Mouse (Mus musculus) urinary bladder, postnatal 0 days (tissue): Measurements from ENCODE around the gene Tnk1. TPM values are rescaled to one million over a fixed set of nuclear protein-coding genes. Genes with fewer than 3 reads are reported as not detected.

Experiments used
- microRNA-seq: library from miRNA; unstranded; fragments of <30 nt; microRNA quantifications from one replicate; pipeline ENCODE4, GENCODE M21; 2016
- polyA plus RNA-seq: library from polyadenylated mRNA; unstranded; fragments of >200 nt; fragmentation: Nextera tagmentation; extraction: Ambion mirVana; gene quantifications from 2 replicates; pipeline ENCODE4 v1.2.1, GENCODE M21; 2015

Tnk1 gene
- polyA plus RNA-seq: 6.2 and 6.4 TPM in 2 replicates

DNA sequence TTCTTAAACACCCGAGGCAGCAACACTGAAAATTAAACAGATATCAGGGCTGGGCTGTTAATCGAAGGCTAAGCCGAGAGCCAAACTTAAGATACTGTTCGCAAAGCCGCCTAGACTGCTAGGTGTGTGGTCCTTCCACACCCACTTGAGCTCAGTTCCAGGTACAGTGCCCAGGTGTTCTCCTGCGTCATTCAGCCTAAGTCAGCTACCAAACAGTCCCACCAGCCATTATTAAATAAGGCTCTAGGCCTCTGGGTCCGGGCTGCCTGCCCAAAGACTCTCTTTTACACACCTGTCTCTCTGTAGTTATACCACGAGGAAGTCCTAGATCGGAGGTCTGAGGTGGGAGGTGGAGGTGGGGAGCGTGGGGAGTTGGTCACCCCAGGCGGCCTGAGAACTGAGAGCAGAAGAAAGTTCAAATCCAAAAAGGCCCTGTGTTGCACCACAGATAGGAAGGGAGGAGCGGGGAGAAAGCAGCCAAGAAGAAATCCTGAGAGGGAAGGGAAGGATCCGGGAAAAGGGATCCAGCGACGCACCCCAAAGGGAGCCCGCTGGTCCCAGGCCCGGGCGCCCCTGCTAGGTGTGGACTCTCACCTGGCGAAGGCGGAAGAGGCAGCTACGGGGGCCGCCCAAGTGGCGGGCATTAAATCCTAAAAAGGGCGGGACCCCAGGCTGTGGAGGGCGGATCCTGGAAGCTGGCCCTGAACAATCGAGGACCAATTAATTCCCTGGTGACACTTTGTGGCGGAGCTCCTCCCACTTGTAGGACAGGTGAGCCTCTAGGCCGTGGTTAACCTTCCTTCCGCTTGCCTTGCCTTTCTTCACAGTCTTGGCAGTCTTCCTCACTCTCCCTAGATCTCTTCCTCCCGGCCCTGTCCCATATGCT lies at the start of gene Tnk1:
TSS of gene Tnk1 (minus strand) at position 618 of the 886 bp plus-strand sequence.

DNA sequence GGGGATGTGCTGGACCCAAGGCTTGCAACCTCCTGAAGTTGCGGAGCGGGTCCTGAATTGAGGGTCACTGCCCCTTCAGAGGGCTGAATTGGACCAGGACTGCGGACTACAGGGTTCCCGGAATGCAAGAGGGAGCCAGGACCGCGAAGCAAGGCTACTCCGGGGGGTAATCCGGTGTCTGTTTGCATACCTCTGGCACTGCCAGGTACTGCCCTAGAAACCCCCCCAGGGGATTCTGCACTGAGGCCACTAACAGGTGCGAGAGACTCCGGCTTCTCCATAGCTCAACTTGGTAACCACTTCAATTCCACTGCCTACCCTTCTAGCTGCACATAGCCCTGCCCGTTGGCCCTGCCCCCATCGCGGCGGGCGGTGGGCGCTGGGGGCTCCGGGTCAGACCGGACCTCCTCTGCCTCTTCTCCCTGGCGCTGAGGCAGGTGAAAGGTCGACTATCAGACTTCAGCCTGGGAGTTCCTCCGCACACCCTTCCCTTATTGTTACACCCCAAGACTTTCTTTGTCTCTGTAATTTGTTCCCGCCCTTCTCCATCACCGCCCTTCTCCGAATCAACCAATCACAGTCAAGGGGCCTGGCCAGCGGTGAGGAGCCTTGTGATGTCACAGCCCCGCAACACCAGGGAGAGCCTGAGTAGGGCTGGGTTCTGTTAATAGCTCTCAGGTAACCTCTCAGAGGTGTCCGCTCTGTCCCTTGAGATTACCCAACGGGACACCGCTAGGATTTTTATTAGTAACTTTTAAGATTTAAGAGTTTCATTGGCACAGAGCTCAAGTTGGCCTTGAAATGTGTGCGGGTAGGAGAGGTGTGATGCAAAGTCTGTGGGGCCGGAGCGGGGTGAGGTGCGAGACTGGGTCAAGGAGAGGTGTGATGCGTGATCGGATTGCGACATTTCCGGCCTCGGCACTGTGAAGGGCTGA lies 42.2 kb upstream of the Tnk1 start, which contains the start of the genes 2810408A11Rik and Neurl4:
TSS of gene 2810408A11Rik (minus strand) at position 517 of the 935 bp plus-strand sequence.
TSS of gene Neurl4 (plus strand) at position 602 of the 935 bp plus-strand sequence.

DNA sequence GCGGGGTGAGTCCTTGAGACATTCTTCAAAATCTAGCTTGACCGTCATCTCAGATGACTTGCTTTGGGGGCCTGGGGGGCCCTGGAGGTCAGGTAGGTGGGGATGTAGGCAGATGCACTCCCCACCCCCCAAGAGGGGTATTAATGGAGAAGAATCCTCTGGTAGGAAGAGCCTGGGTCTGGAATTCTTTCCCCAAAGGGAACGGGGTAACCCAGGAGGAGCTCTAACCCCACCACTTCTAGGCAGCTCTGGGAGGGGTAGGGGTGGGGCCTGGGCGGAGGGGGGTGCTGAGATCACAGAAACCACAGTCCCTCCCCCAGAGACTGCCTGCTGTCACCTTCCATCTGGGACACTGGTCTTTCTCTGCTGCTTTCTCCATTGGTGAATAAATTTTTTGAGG lies 36.8 kb upstream of the Tnk1 start, which contains the start of gene Acap1:
TSS of gene Acap1 (minus strand) at position 249 of the 400 bp plus-strand sequence.

DNA sequence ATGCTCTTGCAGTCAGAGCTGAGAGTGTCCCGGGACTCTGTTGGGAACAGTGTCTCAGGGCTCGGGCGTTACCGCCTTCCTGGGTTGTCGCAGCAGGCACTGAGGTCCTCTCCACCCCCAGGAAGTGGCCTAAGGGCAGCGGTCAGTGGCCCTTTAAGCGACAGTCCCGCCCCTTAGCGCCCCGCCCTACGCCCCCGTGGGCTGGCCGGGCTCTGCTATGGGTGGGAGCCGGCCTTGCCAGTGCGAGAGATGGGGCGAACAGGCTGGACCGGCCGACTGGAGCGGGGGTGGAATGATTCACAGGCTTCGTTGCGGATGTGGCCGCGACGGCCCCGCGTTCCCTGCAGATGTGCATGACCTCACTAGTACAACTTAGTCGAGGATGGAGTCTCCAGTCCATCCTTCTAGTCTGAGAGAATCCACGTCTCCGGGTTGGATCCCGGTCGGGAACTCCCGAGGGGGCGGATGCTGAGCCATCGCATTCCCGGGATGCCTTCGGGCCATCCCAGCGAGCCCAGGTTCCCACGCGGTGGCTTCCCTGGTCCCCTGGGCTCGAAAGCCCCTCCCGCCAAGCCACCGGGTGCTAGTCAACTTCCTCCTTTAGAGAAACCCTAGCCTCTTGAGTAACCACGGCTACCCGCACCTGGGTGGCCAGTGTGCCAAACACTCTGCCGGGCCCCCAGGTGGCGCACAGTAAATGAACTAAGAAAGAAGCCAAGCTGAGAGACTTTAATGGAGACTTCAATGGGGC lies 22.5 kb upstream of the Tnk1 start, which contains the start of gene Kctd11:
TSS of gene Kctd11 (minus strand) at position 554 of the 751 bp plus-strand sequence.

DNA sequence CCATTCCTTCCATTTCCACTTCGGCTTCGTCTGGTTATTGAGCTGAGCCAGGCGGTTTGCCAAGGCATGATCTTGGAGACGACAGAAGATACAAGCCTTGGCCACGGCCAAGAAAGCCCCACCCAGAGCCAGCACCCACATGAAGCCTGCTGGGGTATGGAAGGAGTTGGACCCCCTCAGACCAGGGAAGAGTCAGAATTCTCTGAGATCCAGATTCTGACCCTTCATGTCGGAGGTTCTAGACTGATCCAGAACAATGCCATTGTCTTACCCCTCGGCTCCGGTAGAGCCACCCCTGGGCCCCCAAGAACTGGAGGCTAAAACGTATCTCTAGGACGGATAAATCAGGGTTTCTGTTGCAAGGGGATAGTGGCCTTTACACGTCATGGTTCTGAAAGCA lies 19.3 kb upstream of the Tnk1 start, which contains the start of gene Tmem95:
TSS of gene Tmem95 (minus strand) at position 141 of the 400 bp plus-strand sequence.

DNA sequence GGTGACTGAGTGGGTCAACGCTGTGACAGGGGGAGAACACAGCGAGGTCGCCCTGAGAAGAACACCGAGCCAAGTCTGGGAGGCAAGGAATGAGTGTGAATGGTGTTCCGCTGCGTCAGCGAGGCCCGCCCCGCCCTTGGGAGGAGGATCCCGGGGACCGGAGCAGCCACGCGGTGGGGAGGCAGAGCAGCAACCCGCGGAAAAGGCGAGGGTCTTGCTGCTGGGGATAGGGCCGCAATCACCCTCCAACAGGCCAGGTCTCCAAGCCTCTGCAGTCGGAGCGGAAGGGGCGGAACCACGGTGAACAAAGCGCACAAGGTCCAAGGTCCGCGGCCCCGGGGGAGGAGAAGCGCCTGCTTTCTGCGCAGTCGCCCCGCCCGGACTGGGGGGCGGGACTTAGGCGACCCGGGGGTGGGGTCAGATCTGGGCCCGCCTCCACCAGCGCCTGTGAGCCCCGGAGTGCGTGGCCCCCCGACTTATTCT lies 12.3 kb downstream of the Tnk1 start, which contains the start of gene Plscr3:
TSS of gene Plscr3 (plus strand) at position 179 of the 483 bp plus-strand sequence.

DNA sequence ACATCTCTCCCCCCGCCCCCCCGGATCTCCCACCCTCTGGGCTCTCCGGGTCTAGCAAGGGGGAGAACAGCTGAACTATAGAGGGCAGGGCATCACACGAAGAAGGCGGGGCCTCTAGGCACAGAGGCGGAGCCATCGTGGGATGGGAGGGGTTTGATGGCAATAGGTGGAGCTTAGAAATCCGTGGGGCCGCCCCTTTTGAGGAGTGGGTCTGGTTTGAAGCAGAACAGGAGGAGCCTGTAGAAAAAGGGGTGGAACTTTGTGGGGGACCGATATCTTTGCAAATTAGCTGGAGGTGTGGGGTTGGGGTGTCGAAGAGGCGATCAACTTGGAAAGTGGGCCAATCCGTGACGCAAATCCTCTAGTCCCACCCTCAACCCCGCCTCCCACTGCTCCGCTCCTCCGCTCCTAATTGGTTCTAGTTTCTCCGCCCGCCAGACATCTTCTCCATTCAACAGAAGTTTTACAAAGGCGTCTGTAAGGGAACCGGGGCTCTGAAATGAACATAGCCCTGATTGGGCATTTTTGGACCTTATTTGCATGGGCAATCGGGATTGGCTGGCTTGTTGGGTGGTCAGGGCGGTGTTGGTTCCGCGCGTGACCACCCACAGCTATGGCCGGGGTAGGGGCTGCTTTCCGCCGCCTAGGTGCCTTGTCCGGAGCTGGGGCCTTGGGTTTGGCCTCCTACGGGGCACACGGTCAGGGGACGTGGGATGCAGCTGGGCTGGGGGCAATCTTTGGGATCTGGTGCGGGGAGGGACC lies 20.4 kb downstream of the Tnk1 start, which contains the start of gene Tmem256:
TSS of gene Tmem256 (plus strand) at position 563 of the 762 bp plus-strand sequence.

DNA sequence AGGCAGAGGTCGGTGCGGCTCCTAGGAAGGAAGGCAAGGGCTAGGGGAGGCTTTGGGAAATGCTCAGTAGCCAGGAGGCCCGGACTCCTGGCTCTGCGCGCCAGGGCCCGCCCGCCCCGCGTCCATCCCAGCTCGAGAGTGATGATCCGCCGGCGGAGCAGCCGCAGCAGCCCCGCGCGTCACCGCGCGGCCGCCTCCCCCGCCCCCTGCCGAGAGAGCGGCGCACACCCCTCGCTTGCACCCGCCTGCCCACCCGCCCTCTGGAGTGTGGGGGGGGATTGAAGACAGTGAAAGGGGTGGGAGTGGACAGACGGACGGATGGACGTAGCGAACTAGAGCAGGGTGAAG lies 21.0 kb downstream of the Tnk1 start, which contains the start of gene Nlgn2:
TSS of gene Nlgn2 (minus strand) at position 181 of the 348 bp plus-strand sequence.

DNA sequence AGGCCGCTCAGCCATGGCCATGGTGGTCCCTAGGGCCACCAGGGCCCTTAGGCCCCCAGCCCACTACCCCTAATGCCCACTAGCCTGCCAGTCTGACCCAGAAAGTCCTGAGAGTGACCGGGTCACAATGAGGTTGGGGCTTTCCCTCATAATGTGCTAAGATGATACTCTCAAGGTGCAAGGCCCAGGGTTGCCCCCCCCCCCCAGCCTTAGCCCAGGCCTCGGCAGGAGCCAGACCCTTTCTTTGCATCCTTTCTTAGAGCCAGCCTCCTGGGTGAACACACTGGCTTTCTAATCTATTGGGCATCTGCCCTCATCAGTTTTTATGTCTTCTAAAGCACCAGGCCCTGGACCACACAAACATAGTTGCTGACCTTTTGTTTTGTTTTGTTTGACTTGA lies 36.5 kb downstream of the Tnk1 start, which contains the start of gene Spem1:
TSS of gene Spem1 (minus strand) at position 101 of the 400 bp plus-strand sequence.

DNA sequence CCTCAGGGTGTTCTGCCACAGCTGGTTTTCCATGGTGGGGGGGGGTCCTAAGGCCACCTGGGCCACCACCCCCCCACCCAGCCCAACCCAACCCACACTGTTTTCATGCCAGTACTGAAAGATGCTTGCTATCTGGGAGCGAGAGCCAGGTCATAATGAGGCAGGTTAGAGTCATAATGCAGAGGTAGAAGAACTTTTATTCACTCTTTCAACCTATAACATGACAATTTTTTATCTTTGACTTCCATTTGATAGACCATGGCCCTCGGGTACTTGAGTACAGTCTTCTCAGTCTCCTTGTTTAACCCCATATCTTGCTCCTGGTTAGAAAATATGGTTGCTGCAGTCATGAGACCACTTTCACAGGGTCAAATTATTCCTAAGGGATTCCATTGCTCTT lies 40.2 kb downstream of the Tnk1 start, which contains the start of gene Spem2:
TSS of gene Spem2 (minus strand) at position 101 of the 400 bp plus-strand sequence.

DNA sequence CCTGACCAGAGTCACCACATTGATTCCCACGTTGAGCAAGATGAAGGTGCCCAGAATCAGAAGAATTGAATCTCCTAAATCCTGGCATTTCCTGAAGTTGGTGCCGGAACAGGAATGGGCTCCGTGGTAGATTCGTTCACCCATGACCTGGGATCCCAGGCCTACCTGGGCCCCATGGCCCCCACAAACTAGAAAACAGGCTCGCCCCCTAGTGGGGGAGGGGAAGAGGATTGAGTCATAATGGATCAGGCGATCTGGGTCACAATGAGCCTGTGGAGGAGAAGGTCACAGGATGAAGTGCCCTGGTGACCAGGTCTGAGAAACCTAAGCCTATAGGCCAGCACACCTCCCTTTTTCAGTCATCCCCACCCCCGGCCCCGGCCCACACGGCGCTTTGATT lies 43.4 kb downstream of the Tnk1 start, which contains the start of gene Gm39566:
TSS of gene Gm39566 (minus strand) at position 144 of the 400 bp plus-strand sequence.

DNA sequence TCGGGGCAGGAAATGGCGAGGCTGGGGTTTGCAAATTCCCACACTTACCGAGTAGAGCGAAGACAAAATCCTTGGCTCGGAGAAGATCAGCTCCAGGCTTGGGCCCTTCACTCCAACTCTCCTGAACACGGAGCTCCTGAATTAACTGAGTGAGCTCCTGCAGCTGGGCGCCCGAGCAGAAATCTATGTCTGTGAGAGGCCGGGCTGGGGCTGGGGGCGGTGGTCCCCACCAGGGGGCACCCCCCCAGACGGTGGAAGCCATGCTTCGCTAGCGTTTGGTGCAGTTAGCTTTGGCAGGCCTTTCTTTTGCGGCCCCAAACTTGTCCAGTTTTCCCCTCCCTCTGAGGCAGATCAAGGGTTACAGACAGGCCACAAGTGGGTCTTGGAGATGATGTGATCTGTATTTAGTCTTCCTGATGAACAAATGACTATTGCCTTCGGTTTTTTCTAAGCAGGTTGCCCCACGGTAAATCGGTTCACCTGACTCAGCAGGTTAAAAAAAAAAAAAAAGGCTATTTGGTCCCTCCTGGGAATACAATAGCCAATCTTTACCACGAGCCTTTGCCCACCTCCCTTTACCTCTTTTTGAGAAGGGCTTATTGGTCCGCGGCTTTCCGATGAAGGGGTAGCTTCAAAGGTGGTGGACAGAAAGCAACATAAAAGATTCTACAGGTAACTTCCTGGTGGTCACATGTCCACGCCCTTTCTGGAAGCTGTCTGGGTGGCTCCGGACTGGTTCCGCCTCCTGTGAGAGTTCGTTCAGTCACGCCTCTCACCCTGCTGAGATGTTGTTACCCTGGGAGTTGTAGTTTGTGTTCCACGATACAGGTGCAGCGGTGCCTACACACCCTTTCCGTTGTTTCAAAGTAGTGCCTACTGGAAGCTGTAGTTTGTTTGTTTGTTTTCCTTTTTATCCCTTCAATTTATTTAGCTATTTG lies 53.3 kb downstream of the Tnk1 start, which contains the start of gene Tmem102:
TSS of gene Tmem102 (minus strand) at position 653 of the 938 bp plus-strand sequence.

DNA sequence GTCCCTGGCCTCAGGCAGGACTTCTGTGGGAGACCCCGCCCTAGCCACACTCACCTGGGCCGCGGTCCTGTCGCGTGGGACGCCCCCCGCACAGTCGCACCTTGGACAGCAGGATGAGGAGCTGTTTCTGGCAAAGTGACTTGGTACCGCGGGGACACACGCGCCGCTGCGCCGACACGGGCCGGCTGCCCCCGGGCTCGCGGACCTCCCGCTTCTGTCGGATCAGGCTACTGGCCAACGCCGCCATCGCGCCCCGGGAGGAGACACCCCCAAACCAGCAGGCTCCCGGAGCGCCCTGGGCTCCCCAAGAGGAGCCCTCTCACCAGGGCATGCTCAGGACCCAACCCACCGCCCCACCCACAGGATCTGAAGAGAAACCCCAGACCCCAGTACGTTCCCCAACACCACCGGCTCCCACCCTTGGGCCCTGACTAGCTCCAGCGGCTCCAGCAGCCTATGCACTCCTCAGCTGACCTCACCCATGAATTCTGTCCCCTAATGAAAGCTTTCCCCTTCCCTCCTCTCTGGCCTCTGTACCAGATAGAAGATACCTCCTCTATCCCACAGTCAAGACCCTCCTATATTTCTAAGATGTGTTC lies 57.1 kb downstream of the Tnk1 start, which contains the start of gene Fgf11:
TSS of gene Fgf11 (minus strand) at position 479 of the 599 bp plus-strand sequence.

Small RNA genes lying within 50 kb of the gene (microRNA-seq; reads per million reads assigned to microRNA genes)
- gene Mir6924: not detected

Other genes starting within 250 kb of the Tnk1 start
- not detected in 2 replicates for gene Shbg, start 240.8 kb downstream of the Tnk1 start, polyA plus RNA-seq
- 19.2 and 22.9 TPM in 2 replicates for gene Sat2, start 236.7 kb downstream of the Tnk1 start, polyA plus RNA-seq
- 12.5 and 13.6 TPM in 2 replicates for gene Fxr2, start 225.7 kb downstream of the Tnk1 start, polyA plus RNA-seq
- gene Sox15, start 203.4 kb downstream of the Tnk1 start, polyA plus RNA-seq: 3.2 and 7.1 TPM in 2 replicates
- gene Mpdu1, start 196.1 kb downstream of the Tnk1 start, polyA plus RNA-seq: 33.5 and 41.2 TPM in 2 replicates
- 27.9 and 48.1 TPM in 2 replicates for gene Cd68, start 192.6 kb downstream of the Tnk1 start, polyA plus RNA-seq
- 378 and 433 TPM in 2 replicates for gene Eif4a1, start 186.3 kb downstream of the Tnk1 start, polyA plus RNA-seq
- gene Senp3, start 176.6 kb downstream of the Tnk1 start, polyA plus RNA-seq: 46.3 and 49.8 TPM in 2 replicates
- 0.47 and 0.62 TPM in 2 replicates for gene Tnfsf13, start 172.9 kb downstream of the Tnk1 start, polyA plus RNA-seq
- gene Tnfsf12, start 162.9 kb downstream of the Tnk1 start, polyA plus RNA-seq: 17.2 and 17.8 TPM in 2 replicates
- gene Tnfsfm13, start 162.6 kb downstream of the Tnk1 start, polyA plus RNA-seq: 4.7 and 5.4 TPM in 2 replicates
- 9.3 and 10.3 TPM in 2 replicates for gene Polr2a, start 100.1 kb downstream of the Tnk1 start, polyA plus RNA-seq
- not detected in 2 replicates for gene Slc35g3, start 96.8 kb downstream of the Tnk1 start, polyA plus RNA-seq
- 3.9 and 4.3 TPM in 2 replicates for gene Zbtb4, start 92.8 kb downstream of the Tnk1 start, polyA plus RNA-seq
- 5.9 and 6.9 TPM in 2 replicates for gene Chrnb1, start 62.8 kb downstream of the Tnk1 start, polyA plus RNA-seq
- gene Fgf11, start 56.9 kb downstream of the Tnk1 start, polyA plus RNA-seq: 0.78 and 0.86 TPM in 2 replicates
- 13.7 TPM in 2 replicates for gene Tmem102, start 53.1 kb downstream of the Tnk1 start, polyA plus RNA-seq
- not detected in 2 replicates for gene Gm39566, start 43.4 kb downstream of the Tnk1 start, polyA plus RNA-seq
- not detected in 2 replicates for gene Spem2, start 40.3 kb downstream of the Tnk1 start, polyA plus RNA-seq
- gene Spem1, start 36.5 kb downstream of the Tnk1 start, polyA plus RNA-seq: 0.25 TPM in 1 of 2 replicates, not detected in the other
- gene Nlgn2, start 20.9 kb downstream of the Tnk1 start, polyA plus RNA-seq: 3.0 and 3.5 TPM in 2 replicates
- 421 and 430 TPM in 2 replicates for gene Tmem256, start 20.2 kb downstream of the Tnk1 start, polyA plus RNA-seq
- 94.6 and 111 TPM in 2 replicates for gene Plscr3, start 12.4 kb downstream of the Tnk1 start, polyA plus RNA-seq
- gene Tmem95, start 19.3 kb upstream of the Tnk1 start, polyA plus RNA-seq: not detected in 2 replicates
- gene Kctd11, start 22.7 kb upstream of the Tnk1 start, polyA plus RNA-seq: 9.2 and 10.3 TPM in 2 replicates
- 0.14 and 0.47 TPM in 2 replicates for gene Acap1, start 36.8 kb upstream of the Tnk1 start, polyA plus RNA-seq
- 2.4 and 2.8 TPM in 2 replicates for gene 2810408A11Rik, start 42.3 kb upstream of the Tnk1 start, polyA plus RNA-seq
- 3.3 and 4.0 TPM in 2 replicates for gene Neurl4, start 42.3 kb upstream of the Tnk1 start, polyA plus RNA-seq
- 40.4 and 40.8 TPM in 2 replicates for gene Gps2, start 55.2 kb upstream of the Tnk1 start, polyA plus RNA-seq
- gene Eif5a, start 63.2 kb upstream of the Tnk1 start, polyA plus RNA-seq: 1,055 and 1,123 TPM in 2 replicates
- 0.54 and 1.3 TPM in 2 replicates for gene Ybx2, start 77.1 kb upstream of the Tnk1 start, polyA plus RNA-seq
- gene Slc2a4, start 89.5 kb upstream of the Tnk1 start, polyA plus RNA-seq: 181 and 186 TPM in 2 replicates
- gene Cldn7, start 106.0 kb upstream of the Tnk1 start, polyA plus RNA-seq: 61.3 and 78.2 TPM in 2 replicates
- 17.5 and 18.5 TPM in 2 replicates for gene Ctdnep1, start 122.4 kb upstream of the Tnk1 start, polyA plus RNA-seq
- 83.8 and 90.4 TPM in 2 replicates for gene Elp5, start 123.8 kb upstream of the Tnk1 start, polyA plus RNA-seq
- 483 and 506 TPM in 2 replicates for gene Gabarap, start 132.4 kb upstream of the Tnk1 start, polyA plus RNA-seq
- gene Phf23, start 137.0 kb upstream of the Tnk1 start, polyA plus RNA-seq: 46.2 and 46.3 TPM in 2 replicates
- 13.4 and 13.8 TPM in 2 replicates for gene Dvl2, start 141.9 kb upstream of the Tnk1 start, polyA plus RNA-seq
- 89.2 and 94.2 TPM in 2 replicates for gene Acadvl, start 156.7 kb upstream of the Tnk1 start, polyA plus RNA-seq
- gene Dlg4, start 158.2 kb upstream of the Tnk1 start, polyA plus RNA-seq: 4.8 and 5.2 TPM in 2 replicates
- 0.23 and 0.55 TPM in 2 replicates for gene Asgr1, start 195.4 kb upstream of the Tnk1 start, polyA plus RNA-seq
- gene Asgr2, start 233.9 kb upstream of the Tnk1 start, polyA plus RNA-seq: not detected in 2 replicates